Mouse (Mus musculus) brain, embryonic 14.5 days (tissue): ENCODE measurements around the gene Saa3.

ENCODE experiments used
- CTCF ChIP-seq: fragments of 200-500 bp; IDR thresholded peaks from 2 replicates; pipeline ENCODE4 v1.5.1; 2012; ENCODE audit warnings: inconsistent platforms, mild to moderate bottlenecking, moderate library complexity, borderline replicate concordance; ENCODE audit not compliant: insufficient read depth, insufficient read length; ENCODE audit errors: extremely low read depth
- POLR2A ChIP-seq: fragments of 200-500 bp; IDR thresholded peaks from 2 replicates; pipeline ENCODE4 v1.6.1; 2012; ENCODE audit warnings: mild to moderate bottlenecking, inconsistent platforms, borderline replicate concordance; ENCODE audit not compliant: poor library complexity, insufficient read depth, insufficient read length, severe bottlenecking; ENCODE audit errors: extremely low read depth

DNA sequence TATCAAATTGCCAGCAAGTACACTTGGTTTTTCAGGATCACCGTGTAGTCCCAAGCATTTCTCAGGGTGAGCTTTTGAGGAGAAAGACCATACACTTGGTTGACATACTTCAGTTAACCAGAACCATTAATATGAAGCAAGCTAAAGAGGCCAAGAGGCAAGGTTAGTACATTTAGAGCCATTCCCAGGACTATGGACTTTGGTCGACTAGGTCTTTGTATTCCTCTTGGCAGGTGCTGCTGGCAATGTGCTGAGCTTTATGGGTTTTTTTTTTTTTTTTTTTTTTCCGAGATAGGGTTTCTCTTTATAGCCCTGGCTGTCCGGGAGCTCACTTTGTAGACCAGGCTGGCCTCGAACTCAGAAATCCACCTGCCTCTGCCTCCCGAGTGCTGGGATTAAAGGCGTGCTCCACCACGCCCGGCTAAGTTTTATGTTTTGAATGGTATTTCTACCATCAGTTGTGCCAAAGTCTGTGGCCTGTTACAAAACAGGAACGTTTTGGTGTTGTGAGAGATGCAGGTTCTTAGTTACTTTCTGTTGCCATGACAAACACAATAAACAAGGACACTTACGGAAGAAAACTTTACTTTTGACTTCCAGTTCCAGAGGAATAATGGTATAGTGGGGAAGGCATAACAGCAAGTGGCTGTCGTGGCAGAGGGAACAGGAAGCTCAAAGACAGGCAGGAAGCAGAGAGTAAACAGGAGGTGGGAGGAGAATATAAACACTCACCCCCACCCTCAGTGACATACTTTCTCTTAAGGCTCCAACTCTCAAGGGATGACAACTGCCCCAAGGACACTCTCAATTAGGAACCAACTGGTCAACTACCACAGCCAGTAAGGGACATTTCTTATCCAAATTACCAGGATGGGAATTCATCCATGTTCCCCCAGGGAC lies 23.3 kb upstream of the Saa3 start:
- TF ChIP-seq CTCF (no peak), POLR2A (no peak)
